Mouse (Mus musculus): ENCODE results near the gene Aipl1. TPM values are rescaled to one million over a fixed set of nuclear protein-coding genes. Genes with fewer than 3 reads are reported as not detected.

The Aipl1 gene
- polyA plus RNA-seq, 1 experiment from 2014 or later, result 0.19 TPM

DNA sequence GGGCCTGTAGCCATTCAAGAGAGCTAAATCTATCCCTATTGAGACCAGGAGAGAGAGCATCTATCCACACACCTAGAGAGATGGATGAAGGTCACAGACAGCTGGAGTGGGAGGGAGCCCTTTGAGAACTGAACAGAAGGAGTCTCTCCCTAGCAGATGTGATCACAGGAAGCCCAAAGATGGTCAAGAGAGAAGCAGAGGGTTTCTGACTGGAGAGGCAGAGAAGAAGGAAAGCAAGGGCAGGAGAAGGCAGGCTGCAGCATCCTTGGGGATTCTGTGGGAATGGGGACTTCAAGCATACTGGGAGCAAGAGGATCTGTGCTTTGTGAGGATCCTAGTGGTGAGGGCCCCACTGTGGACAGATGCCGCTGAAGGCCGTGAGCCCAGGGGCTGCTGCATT is 51.5 kb downstream of the Aipl1 start:
- no peaks in the 10 kb centered on the region for H3K27me3 ChIP-seq (ENCODE audit: control insufficient read depth, insufficient read depth, low read length)
- DNase-seq (ENCODE audit: low spot score), result no peak
- H3K9ac ChIP-seq (ENCODE audit: low read length), result no peak overlapping the region
- H3K27ac ChIP-seq (replicated peaks; ENCODE audit: low read depth, low read length), result no peak overlapping the region
- no peak overlapping the region for H3K4me3 ChIP-seq (ENCODE audit: low read depth, low read length)
- no peak for ATAC-seq (ENCODE audit: insufficient number of reproducible peaks, low FRiP score, low TSS enrichment, low read depth)
- H3K36me3 ChIP-seq (ENCODE audit: control insufficient read depth, insufficient read depth, low read length), result no peaks in the 10 kb centered on the region
- WGBS, result 76% methylated on average over 2 of the region's 2 CpGs
- no peaks in the 10 kb centered on the region for H3K9me3 ChIP-seq (ENCODE audit: control insufficient read depth, low read length)
- no peak overlapping the region for H3K4me2 ChIP-seq (ENCODE audit: low read depth, severe bottlenecking)
- H3K4me1 ChIP-seq (ENCODE audit: control insufficient read depth, insufficient read depth, low read length), result peaks cover 15% of the 10 kb centered on the region; the same call in 1 of the 2 replicates

DNA sequence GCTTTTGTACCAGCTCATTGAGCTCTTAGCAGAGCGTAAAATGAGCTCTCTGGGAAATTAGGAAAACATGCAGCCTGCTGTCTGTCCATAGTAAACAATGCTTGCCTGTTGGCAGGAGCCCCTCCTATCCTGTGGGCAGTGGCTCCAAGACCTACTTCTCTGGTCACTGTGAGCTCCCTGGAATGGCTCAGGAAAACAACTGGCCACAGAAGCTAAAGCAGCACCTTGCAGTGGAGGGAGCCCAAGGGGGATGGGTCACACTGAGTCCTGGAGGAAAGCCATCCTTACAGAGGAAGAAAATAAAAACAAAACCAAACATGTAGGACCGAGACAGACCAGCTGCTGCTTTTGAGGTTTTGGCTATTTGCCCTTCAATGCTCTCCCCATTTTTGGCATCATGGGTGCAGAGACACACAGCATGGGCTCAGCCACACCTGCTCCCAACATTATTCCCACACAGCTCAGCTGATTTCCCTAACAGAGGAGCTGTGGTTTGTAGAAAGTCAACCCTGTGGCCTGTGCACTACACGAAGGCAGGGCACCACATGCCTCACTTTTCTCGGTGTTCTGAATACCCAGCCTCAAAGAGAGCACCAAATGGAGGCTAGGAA is 52.1 kb downstream of the Aipl1 start:
- H3K4me1 ChIP-seq (ENCODE audit: control insufficient read depth, insufficient read depth, low read length), result peaks cover 15% of the 10 kb centered on the region; the same call in 1 of the 2 replicates
- H3K27ac ChIP-seq (replicated peaks; ENCODE audit: low read depth, low read length), result no peak overlapping the region
- WGBS, result 38% methylated on average over 4 of the region's 4 CpGs

DNA sequence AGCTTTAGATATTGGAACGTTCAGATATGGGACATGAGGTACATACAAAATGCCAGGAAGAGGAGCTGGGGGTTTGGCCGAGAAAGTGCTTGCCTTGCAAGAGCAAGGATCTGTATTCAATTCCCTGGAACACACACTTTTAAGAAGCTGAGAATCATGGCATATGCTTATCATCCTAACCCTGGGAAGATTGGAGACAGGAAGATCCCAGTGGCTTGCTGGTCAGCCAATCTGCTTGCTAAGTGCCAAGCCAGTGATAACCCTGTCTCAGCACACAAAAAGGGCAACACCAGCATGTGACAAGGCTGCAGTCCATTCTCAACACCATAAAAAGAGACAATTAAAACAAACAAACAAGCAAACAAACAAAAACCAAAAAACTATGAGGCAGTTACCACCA is 53.2 kb downstream of the Aipl1 start:
- WGBS, result 84% methylated on average over 2 of the region's 2 CpGs
- DNase-seq (ENCODE audit: low spot score), result no peak
- Histone ChIP-seq H3K27ac (replicated peaks; ENCODE audit: low read depth, low read length) (no peak overlapping the region), H3K9me3 (ENCODE audit: control insufficient read depth, low read length) (no peaks in the 10 kb centered on the region), H3K4me1 (ENCODE audit: control insufficient read depth, insufficient read depth, low read length) (peaks cover 15% of the 10 kb centered on the region; the same call in 1 of the 2 replicates), H3K27me3 (ENCODE audit: control insufficient read depth, insufficient read depth, low read length) (no peaks in the 10 kb centered on the region), H3K4me2 (ENCODE audit: low read depth, severe bottlenecking) (no peak overlapping the region), H3K36me3 (ENCODE audit: control insufficient read depth, insufficient read depth, low read length) (no peaks in the 10 kb centered on the region), H3K4me3 (ENCODE audit: low read depth, low read length) (no peak overlapping the region), H3K9ac (ENCODE audit: low read length) (no peak overlapping the region)
- ATAC-seq (ENCODE audit: insufficient number of reproducible peaks, low FRiP score, low TSS enrichment, low read depth), result no peak

More for the DNA sequence above, 52.1 kb downstream of the Aipl1 start:
- no peak overlapping the region for H3K4me3 ChIP-seq (ENCODE audit: low read depth, low read length)
- ATAC-seq (ENCODE audit: insufficient number of reproducible peaks, low FRiP score, low TSS enrichment, low read depth) (no peak), DNase-seq (ENCODE audit: low spot score) (no peak)
- no peak overlapping the region for H3K4me2 ChIP-seq (ENCODE audit: low read depth, severe bottlenecking)
- no peaks in the 10 kb centered on the region for H3K36me3 ChIP-seq (ENCODE audit: control insufficient read depth, insufficient read depth, low read length)
- H3K27me3 ChIP-seq (ENCODE audit: control insufficient read depth, insufficient read depth, low read length), result no peaks in the 10 kb centered on the region
- no peak overlapping the region for H3K9ac ChIP-seq (ENCODE audit: low read length)
- no peaks in the 10 kb centered on the region for H3K9me3 ChIP-seq (ENCODE audit: control insufficient read depth, low read length)

Other genes with a start within 250 kb of the Aipl1 start
- 165 TPM in 2 replicates for gene Pimreg, start 4.5 kb upstream of the Aipl1 start, polyA plus RNA-seq (2014; fragmentation: Nextera tagmentation; extraction: Ambion mirVana)
- gene Pitpnm3, start 98.3 kb upstream of the Aipl1 start, polyA plus RNA-seq (2014; fragmentation: Nextera tagmentation; extraction: Ambion mirVana), result 0.24 TPM in 1 of 2 replicates, not detected in the other
- gene Gm43951, start 169.3 kb upstream of the Aipl1 start, polyA plus RNA-seq (2014; fragmentation: Nextera tagmentation; extraction: Ambion mirVana), result 0.09 and 0.23 TPM in 2 replicates
- gene 4933427D14Rik, start 169.9 kb upstream of the Aipl1 start, polyA plus RNA-seq (2014; fragmentation: Nextera tagmentation; extraction: Ambion mirVana), result 9.9 and 11.0 TPM in 2 replicates
- gene Txndc17, start 170.0 kb upstream of the Aipl1 start, polyA plus RNA-seq (2014; fragmentation: Nextera tagmentation; extraction: Ambion mirVana), result 184 and 188 TPM in 2 replicates
- 46.3 and 52.7 TPM in 2 replicates for gene Med31, start 178.1 kb upstream of the Aipl1 start, polyA plus RNA-seq (2014; fragmentation: Nextera tagmentation; extraction: Ambion mirVana)
- 0.11 TPM in 1 of 2 replicates, not detected in the other for gene Slc13a5, start 229.7 kb upstream of the Aipl1 start, polyA plus RNA-seq (2014; fragmentation: Nextera tagmentation; extraction: Ambion mirVana)

All from limb, embryonic 11.5 days (tissue).